8 mouse cellular contexts compared by ENCODE assay signal in genomic region chr3:79287108-79287576, GRCm38 (mm10). TPM values are rescaled to one million over a fixed set of nuclear protein-coding genes. Genes with fewer than 3 reads are reported as not detected.
A peak's percentile ranks its signal among the peaks of the same experiment; 100 is the strongest.
DNase-seq lines count a peak whose midpoint lies in the region; ATAC-seq lines count a peak whose summit lies in the region.

No protein-coding gene starts in this region.

- H3K9me3 ChIP-seq in hindbrain, embryonic 13.5 days, result no peaks in the 10 kb centered on the region

- ATAC-seq in hindbrain, embryonic 13.5 days (ENCODE audit: low FRiP score), result peak; percentile 98

- H3K4me3 ChIP-seq in hindbrain, embryonic 13.5 days, result peak overlapping the region; percentile 95

- H3K36me3 ChIP-seq in hindbrain, embryonic 13.5 days, result no peaks in the 10 kb centered on the region

- H3K27me3 ChIP-seq in hindbrain, embryonic 13.5 days, result peaks cover 9% of the 10 kb centered on the region; the same call in 1 of the 2 replicates

- H3K4me2 ChIP-seq in hindbrain, embryonic 13.5 days, result peak overlapping the region; percentile 96

- WGBS in hindbrain, embryonic 13.5 days, result under 1% methylated on average over 53 of the region's 60 CpGs

- DNase-seq in R1 (ENCODE audit: low read depth, low spot score), result peak; percentile 93
- peak; percentile 93 to 96 for DNase-seq in cerebellum, postnatal 14 days
- peak; percentile 90 to 93 for DNase-seq in frontal cortex, postnatal 14 days (ENCODE audit: low spot score in 2 of 2)
- peak; percentile 91 to 95 for DNase-seq in layer of hippocampus, postnatal 14 days (ENCODE audit: low spot score in 2 of 2)
- DNase-seq in lung, postnatal 10 days, result peak; percentile 96
- peak; percentile 90 for DNase-seq in ovary, postnatal 14 days (ENCODE audit: low spot score)
- peak; percentile 95 for DNase-seq in thymus, postnatal 14 days

- H3K9ac ChIP-seq in hindbrain, embryonic 13.5 days, result peak overlapping the region; percentile 97

- peaks cover 43% of the 10 kb centered on the region for H3K4me1 ChIP-seq in hindbrain, embryonic 13.5 days (replicated peaks)

- H3K27ac ChIP-seq in hindbrain, embryonic 13.5 days, result peak overlapping the region; percentile 97

RNA-seq across cellular contexts. Expression of gene Rapgef2, which starts 0.8 kb away (rescaled TPM):
- 8.3 and 9.5 TPM in 2 replicates for polyA plus RNA-seq in hindbrain, embryonic 13.5 days (2015; fragmentation: Nextera tagmentation; extraction: Ambion mirVana)
- total RNA-seq in layer of hippocampus, postnatal 14 days (2021), result 100 to 1,000 TPM; 121 to 131 TPM

RNA-seq across cellular contexts. Expression of gene Gm17359, which starts 49.3 kb away (rescaled TPM):
- 0.22 TPM in 1 of 2 replicates, not detected in the other for polyA plus RNA-seq in hindbrain, embryonic 13.5 days (2015; fragmentation: Nextera tagmentation; extraction: Ambion mirVana)
- not detected for total RNA-seq in layer of hippocampus, postnatal 14 days (2021)

Comparison
In these comparisons a context has a peak if more than half of its experiments do, and no peak if none do; other contexts are left out.
1. Peak in every context shown above with its lines: DNase-seq, ATAC-seq, H3K4me3 ChIP-seq and H3K27ac ChIP-seq.